26 mouse cellular contexts compared by ENCODE assay signal in genomic region chr11:36664026-36664425, GRCm38 (mm10).
A peak's percentile ranks its signal among the peaks of the same experiment; 100 is the strongest.
DNase-seq lines count a peak whose midpoint lies in the region; ATAC-seq and TF ChIP-seq lines count a peak whose summit lies in the region.
"Had no signal": no experiment of that assay in that cellular context is flagged by ENCODE, and none has a peak within 500 bp of the region (broad histone marks: within the 10 kb centered on the region; RNA-seq: fewer than 3 reads in every experiment).

No protein-coding gene starts in this region.

- H3K4me1 ChIP-seq in forebrain, embryonic 12.5 days: peaks cover 16% of the 10 kb centered on the region
- H3K4me1 ChIP-seq in forebrain, embryonic 13.5 days: peaks cover 18% of the 10 kb centered on the region
- peaks cover 13% of the 10 kb centered on the region for H3K4me1 ChIP-seq in hindbrain, embryonic 12.5 days
- no peaks in the 10 kb centered on the region; the same call in 1 of the 2 replicates for H3K4me1 ChIP-seq in hindbrain, embryonic 16.5 days (ENCODE audit: control insufficient read depth, insufficient read depth, low read depth, low read length)
- H3K4me1 ChIP-seq in midbrain, embryonic 12.5 days: peaks cover 16% of the 10 kb centered on the region
- peaks cover 18% of the 10 kb centered on the region for H3K4me1 ChIP-seq in midbrain, embryonic 14.5 days (ENCODE audit: control insufficient read depth, insufficient read depth, low read length)
- H3K4me1 ChIP-seq in hindbrain, embryonic 15.5 days (replicated peaks): peaks cover 14% of the 10 kb centered on the region; the same call in 1 of the 2 replicates
- H3K4me1 ChIP-seq: embryonic facial prominence, embryonic 15.5 days; intestine, embryonic 15.5 days had no signal

- H3K36me3 ChIP-seq in forebrain, embryonic 12.5 days (replicated peaks): no peaks in the 10 kb centered on the region
- no peaks in the 10 kb centered on the region for H3K36me3 ChIP-seq in forebrain, embryonic 13.5 days (ENCODE audit: poor library complexity, severe bottlenecking)
- H3K36me3 ChIP-seq in hindbrain, embryonic 12.5 days: no peaks in the 10 kb centered on the region
- H3K36me3 ChIP-seq in hindbrain, embryonic 16.5 days (ENCODE audit: control insufficient read depth, insufficient read depth, low read length): no peaks in the 10 kb centered on the region
- H3K36me3 ChIP-seq in midbrain, embryonic 12.5 days: no peaks in the 10 kb centered on the region
- H3K36me3 ChIP-seq in midbrain, embryonic 14.5 days (ENCODE audit: control insufficient read depth, insufficient read depth, low read length): no peaks in the 10 kb centered on the region
- no peaks in the 10 kb centered on the region for H3K36me3 ChIP-seq in hindbrain, embryonic 15.5 days
- H3K36me3 ChIP-seq: embryonic facial prominence, embryonic 12.5 days; embryonic facial prominence, embryonic 15.5 days; heart, embryonic 10.5 days; heart, embryonic 13.5 days; intestine, embryonic 15.5 days had no signal

- H3K27me3 ChIP-seq in forebrain, embryonic 12.5 days: no peaks in the 10 kb centered on the region
- H3K27me3 ChIP-seq in forebrain, embryonic 13.5 days: no peaks in the 10 kb centered on the region
- no peaks in the 10 kb centered on the region for H3K27me3 ChIP-seq in hindbrain, embryonic 12.5 days
- no peaks in the 10 kb centered on the region for H3K27me3 ChIP-seq in hindbrain, embryonic 16.5 days (replicated peaks; ENCODE audit: control insufficient read depth, insufficient read depth, low read length)
- H3K27me3 ChIP-seq in midbrain, embryonic 12.5 days: no peaks in the 10 kb centered on the region
- no peaks in the 10 kb centered on the region for H3K27me3 ChIP-seq in midbrain, embryonic 14.5 days (ENCODE audit: control insufficient read depth, insufficient read depth, low read length)
- H3K27me3 ChIP-seq in hindbrain, embryonic 15.5 days: no peaks in the 10 kb centered on the region
- H3K27me3 ChIP-seq: embryonic facial prominence, embryonic 12.5 days; embryonic facial prominence, embryonic 15.5 days; heart, embryonic 13.5 days; intestine, embryonic 15.5 days had no signal

- H3K9me3 ChIP-seq in forebrain, embryonic 12.5 days: no peaks in the 10 kb centered on the region
- H3K9me3 ChIP-seq in forebrain, embryonic 13.5 days (replicated peaks): no peaks in the 10 kb centered on the region
- no peaks in the 10 kb centered on the region for H3K9me3 ChIP-seq in hindbrain, embryonic 12.5 days (replicated peaks)
- no peaks in the 10 kb centered on the region for H3K9me3 ChIP-seq in hindbrain, embryonic 16.5 days (ENCODE audit: control insufficient read depth, low read length)
- H3K9me3 ChIP-seq in midbrain, embryonic 12.5 days: no peaks in the 10 kb centered on the region
- no peaks in the 10 kb centered on the region for H3K9me3 ChIP-seq in midbrain, embryonic 14.5 days (ENCODE audit: control insufficient read depth, low read length)
- H3K9me3 ChIP-seq in hindbrain, embryonic 15.5 days: no peaks in the 10 kb centered on the region
- H3K9me3 ChIP-seq: embryonic facial prominence, embryonic 12.5 days; embryonic facial prominence, embryonic 15.5 days; heart, embryonic 10.5 days; heart, embryonic 13.5 days; intestine, embryonic 15.5 days had no signal

- TF ChIP-seq CTCF in left cerebral cortex, adult 2 months (IDR thresholded peaks at IDR 0.05): no peak

- DNase-seq in midbrain, embryonic 14.5 days: no peak
- DNase-seq in left cerebral cortex, adult 2 months (ENCODE audit: extremely low spot score in 1 of 2, low spot score in 2 of 2): no peak
- DNase-seq: adrenal gland, adult 8-10 months; adrenal gland, postnatal 36 days; cerebellum, adult 11 months; cerebellum, adult 2 months; cerebellum, adult 9-11 months; cerebellum, postnatal 25 days; gastrocnemius, postnatal 10 days; gastrocnemius, postnatal 36 days; heart, adult 2 months; heart, postnatal 14 days; heart, postnatal 4 days had no signal

- peak; percentile 39; the same call in 1 of the 2 replicates for ATAC-seq in forebrain, embryonic 12.5 days (ENCODE audit: low FRiP score)
- no peak for ATAC-seq in forebrain, embryonic 13.5 days
- 0 out of 2 replicates have a peak, but pooled peaks have one; percentile 43 for ATAC-seq in hindbrain, embryonic 12.5 days (ENCODE audit: low FRiP score)
- no peak for ATAC-seq in hindbrain, embryonic 16.5 days
- ATAC-seq in midbrain, embryonic 12.5 days (ENCODE audit: low FRiP score, low read depth): peak; percentile 62; the same call in 1 of the 2 replicates
- no peak for ATAC-seq in midbrain, embryonic 14.5 days (ENCODE audit: low FRiP score, low TSS enrichment)
- ATAC-seq in hindbrain, embryonic 15.5 days (ENCODE audit: low FRiP score, low read depth): no peak
- ATAC-seq: activated CD4-positive, CD25-positive, alpha-beta regulatory T cell, adult 4 months; forebrain, embryonic 16.5 days; intestine, embryonic 15.5 days had no signal

- H3K4me3 ChIP-seq in forebrain, embryonic 12.5 days (replicated peaks): no peak overlapping the region
- H3K4me3 ChIP-seq in forebrain, embryonic 13.5 days: no peak overlapping the region
- H3K4me3 ChIP-seq in hindbrain, embryonic 12.5 days: no peak overlapping the region
- H3K4me3 ChIP-seq in hindbrain, embryonic 16.5 days (ENCODE audit: low read length): no peak overlapping the region
- no peak overlapping the region for H3K4me3 ChIP-seq in midbrain, embryonic 12.5 days
- no peak overlapping the region for H3K4me3 ChIP-seq in midbrain, embryonic 14.5 days (replicated peaks; ENCODE audit: low read depth, low read length)
- no peak overlapping the region for H3K4me3 ChIP-seq in hindbrain, embryonic 15.5 days
- no peak overlapping the region for H3K4me3 ChIP-seq in left cerebral cortex, adult 2 months
- H3K4me3 ChIP-seq: embryonic facial prominence, embryonic 12.5 days; embryonic facial prominence, embryonic 15.5 days; heart, adult 2 months; heart, embryonic 10.5 days; heart, embryonic 13.5 days; intestine, embryonic 15.5 days had no signal

- H3K9ac ChIP-seq in forebrain, embryonic 12.5 days: no peak overlapping the region
- H3K9ac ChIP-seq in forebrain, embryonic 13.5 days: no peak overlapping the region
- H3K9ac ChIP-seq in hindbrain, embryonic 12.5 days: no peak overlapping the region
- no peak overlapping the region for H3K9ac ChIP-seq in hindbrain, embryonic 16.5 days (ENCODE audit: low read depth, low read length)
- no peak overlapping the region for H3K9ac ChIP-seq in midbrain, embryonic 12.5 days (replicated peaks)
- no peak overlapping the region for H3K9ac ChIP-seq in midbrain, embryonic 14.5 days (replicated peaks; ENCODE audit: low read length)
- no peak overlapping the region for H3K9ac ChIP-seq in hindbrain, embryonic 15.5 days
- H3K9ac ChIP-seq: embryonic facial prominence, embryonic 12.5 days; embryonic facial prominence, embryonic 15.5 days; heart, embryonic 13.5 days; intestine, embryonic 15.5 days had no signal

- 0 out of 2 replicates have a peak overlapping the region, but pooled peaks have one; percentile 6 for H3K27ac ChIP-seq in forebrain, embryonic 12.5 days
- H3K27ac ChIP-seq in forebrain, embryonic 13.5 days: no peak overlapping the region
- peak overlapping the region; percentile 40; the same call in 1 of the 2 replicates for H3K27ac ChIP-seq in hindbrain, embryonic 12.5 days
- no peak overlapping the region for H3K27ac ChIP-seq in hindbrain, embryonic 16.5 days (ENCODE audit: low read depth, low read length)
- H3K27ac ChIP-seq in midbrain, embryonic 12.5 days (replicated peaks): peak overlapping the region; percentile 47; the same call in 1 of the 2 replicates
- no peak overlapping the region for H3K27ac ChIP-seq in midbrain, embryonic 14.5 days (replicated peaks; ENCODE audit: low read depth, low read length)
- 0 out of 2 replicates have a peak overlapping the region, but pooled peaks have one; percentile 3 for H3K27ac ChIP-seq in hindbrain, embryonic 15.5 days (replicated peaks)
- no peak overlapping the region for H3K27ac ChIP-seq in left cerebral cortex, adult 2 months
- H3K27ac ChIP-seq: embryonic facial prominence, embryonic 12.5 days; embryonic facial prominence, embryonic 15.5 days; heart, adult 2 months; heart, embryonic 10.5 days; heart, embryonic 13.5 days; intestine, embryonic 15.5 days had no signal

- WGBS in forebrain, embryonic 12.5 days: 54% methylated on average over 1 of the region's 1 CpGs
- WGBS in forebrain, embryonic 13.5 days: 73% methylated on average over 1 of the region's 1 CpGs
- 59% methylated on average over 1 of the region's 1 CpGs for WGBS in hindbrain, embryonic 12.5 days
- WGBS in hindbrain, embryonic 16.5 days: 85% methylated on average over 1 of the region's 1 CpGs
- 51% methylated on average over 1 of the region's 1 CpGs for WGBS in midbrain, embryonic 12.5 days
- WGBS in midbrain, embryonic 14.5 days: 53% methylated on average over 1 of the region's 1 CpGs
- WGBS in hindbrain, embryonic 15.5 days: 58% methylated on average over 1 of the region's 1 CpGs

- intact Hi-C loops in left cerebral cortex, adult 2 months (cut with DNase I): no loop called here

- H3K4me2 ChIP-seq in forebrain, embryonic 12.5 days: no peak overlapping the region
- H3K4me2 ChIP-seq in forebrain, embryonic 13.5 days: no peak overlapping the region
- H3K4me2 ChIP-seq in hindbrain, embryonic 12.5 days (replicated peaks): no peak overlapping the region
- no peak overlapping the region for H3K4me2 ChIP-seq in hindbrain, embryonic 16.5 days (ENCODE audit: low read length)
- 0 out of 2 replicates have a peak overlapping the region, but pooled peaks have one; percentile 6 for H3K4me2 ChIP-seq in midbrain, embryonic 12.5 days (replicated peaks)
- H3K4me2 ChIP-seq in midbrain, embryonic 14.5 days (ENCODE audit: low read length): no peak overlapping the region
- no peak overlapping the region for H3K4me2 ChIP-seq in hindbrain, embryonic 15.5 days
- H3K4me2 ChIP-seq: embryonic facial prominence, embryonic 12.5 days; embryonic facial prominence, embryonic 15.5 days; heart, embryonic 13.5 days; intestine, embryonic 15.5 days had no signal

Comparison
In these comparisons a context has a peak if more than half of its experiments do, and no peak if none do; other contexts are left out.
1. ATAC-seq: peak in forebrain, embryonic 12.5 days (single experiment), hindbrain, embryonic 12.5 days (single experiment) and midbrain, embryonic 12.5 days (single experiment); none in forebrain, embryonic 13.5 days (single experiment), hindbrain, embryonic 16.5 days (single experiment), midbrain, embryonic 14.5 days (single experiment) and hindbrain, embryonic 15.5 days (single experiment).
2. H3K27ac ChIP-seq: peak in forebrain, embryonic 12.5 days (single experiment), hindbrain, embryonic 12.5 days (single experiment), midbrain, embryonic 12.5 days (single experiment) and hindbrain, embryonic 15.5 days (single experiment); none in forebrain, embryonic 13.5 days (single experiment), hindbrain, embryonic 16.5 days (single experiment), midbrain, embryonic 14.5 days (single experiment) and left cerebral cortex, adult 2 months (single experiment).